Mouse (Mus musculus) neural tube, embryonic 13.5 days (tissue): ENCODE measurements around the gene Kcnk18. TPM values are rescaled to one million over a fixed set of nuclear protein-coding genes. Genes with fewer than 3 reads are reported as not detected.

ENCODE experiments used
- ATAC-seq: fragments of 200-750 bp; cut with Nextera tagmentation; 2 replicates; pipeline ENCODE4 v1.8.0; 2017; ENCODE audit warnings: low read depth, mild to moderate bottlenecking, moderate TSS enrichment, moderate library complexity
- H3K27ac ChIP-seq: fragments of 300-500 bp; sonication (generic); replicated peaks from 2 replicates; pipeline ENCODE4 v1.5.1; 2015; ENCODE audit warnings: moderate library complexity, mild to moderate bottlenecking, inconsistent platforms
- H3K27me3 ChIP-seq: fragments of 300-500 bp; sonication (generic); 2 replicates; pipeline ENCODE4 v1.6.1; 2015; ENCODE audit warnings: mild to moderate bottlenecking, inconsistent platforms
- H3K36me3 ChIP-seq: fragments of 300-500 bp; sonication (generic); 2 replicates; pipeline ENCODE4 v1.6.1; 2015; ENCODE audit warnings: mild to moderate bottlenecking, inconsistent platforms
- H3K4me1 ChIP-seq: fragments of 300-500 bp; sonication (generic); replicated peaks from 2 replicates; pipeline ENCODE4 v1.6.1; 2015; ENCODE audit warnings: inconsistent platforms
- H3K4me2 ChIP-seq: fragments of 300-500 bp; sonication (generic); 2 replicates; pipeline ENCODE4 v1.6.1; 2015; ENCODE audit warnings: inconsistent platforms, mild to moderate bottlenecking, moderate library complexity
- H3K4me3 ChIP-seq: fragments of 300-500 bp; sonication (generic); 2 replicates; pipeline ENCODE4 v1.5.1; 2015; ENCODE audit warnings: mild to moderate bottlenecking, inconsistent platforms
- H3K9ac ChIP-seq: fragments of 300-500 bp; sonication (generic); 2 replicates; pipeline ENCODE4 v1.6.1; 2015; ENCODE audit warnings: moderate library complexity, mild to moderate bottlenecking, inconsistent platforms
- H3K9me3 ChIP-seq: fragments of 300-500 bp; sonication (generic); 2 replicates; pipeline ENCODE4 v1.6.1; 2016; ENCODE audit warnings: inconsistent platforms
- WGBS: fragments of 180-500 bp; shearing (Covaris S2); methylation state at CpG from one replicate; pipeline ENCODE4 v1.1.7; 2015; 5-methylcytosine and 5-hydroxymethylcytosine counted together
- polyA plus RNA-seq: library from polyadenylated mRNA; unstranded; fragments of >200 nt; fragmentation: Nextera tagmentation; extraction: Ambion mirVana; gene quantifications from 2 replicates; pipeline ENCODE4 v1.2.1, GENCODE M21; 2015

Kcnk18 gene
- polyA plus RNA-seq, 1 experiment from 2014 or later = not detected

- no peak overlapping the region for H3K27ac ChIP-seq
- 93% methylated on average over 18 of the region's 18 CpGs for WGBS
- ATAC-seq = no peak
Observed at GRCm38 (mm10) chr19:59235001-59235400, 16.0 kb downstream of the Kcnk18 start.

GRCm38 (mm10) chr19:59236046-59236445 is 17.0 kb downstream of the Kcnk18 start:
- no peak for ATAC-seq
- Histone ChIP-seq H3K9ac (no peak overlapping the region), H3K4me3 (no peak overlapping the region), H3K4me2 (no peak overlapping the region), H3K27me3 (0 out of 2 replicates have a peak, but pooled peaks cover 7% of the 10 kb centered on the region), H3K9me3 (no peaks in the 10 kb centered on the region), H3K27ac (no peak overlapping the region), H3K4me1 (no peaks in the 10 kb centered on the region), H3K36me3 (no peaks in the 10 kb centered on the region)
- 83% methylated on average over 6 of the region's 6 CpGs for WGBS

More at GRCm38 (mm10) chr19:59235001-59235400, 16.0 kb downstream of the Kcnk18 start:
- no peaks in the 10 kb centered on the region for H3K36me3 ChIP-seq
- H3K4me3 ChIP-seq = no peak overlapping the region
- H3K9ac ChIP-seq = no peak overlapping the region
- H3K4me1 ChIP-seq = no peaks in the 10 kb centered on the region
- no peak overlapping the region for H3K4me2 ChIP-seq
- H3K9me3 ChIP-seq = no peaks in the 10 kb centered on the region
- H3K27me3 ChIP-seq = 0 out of 2 replicates have a peak, but pooled peaks cover 7% of the 10 kb centered on the region

- H3K27ac ChIP-seq = no peak overlapping the region
- H3K36me3 ChIP-seq = no peaks in the 10 kb centered on the region
- 83% methylated on average over 3 of the region's 3 CpGs for WGBS
Observed at GRCm38 (mm10) chr19:59238630-59239029, 19.6 kb downstream of the Kcnk18 start.

GRCm38 (mm10) chr19:59239124-59239817 is 20.3 kb downstream of the Kcnk18 start:
- H3K36me3 ChIP-seq = no peaks in the 10 kb centered on the region
- no peak overlapping the region for H3K27ac ChIP-seq
- H3K9ac ChIP-seq = no peak overlapping the region
- H3K4me1 ChIP-seq = no peaks in the 10 kb centered on the region
- 27% methylated on average over 17 of the region's 17 CpGs for WGBS
- H3K4me3 ChIP-seq = no peak overlapping the region
- H3K4me2 ChIP-seq = no peak overlapping the region
- 0 out of 2 replicates have a peak, but pooled peaks cover 7% of the 10 kb centered on the region for H3K27me3 ChIP-seq
- H3K9me3 ChIP-seq = no peaks in the 10 kb centered on the region
- peak; percentile 38; the same call in 1 of the 2 replicates for ATAC-seq

More at GRCm38 (mm10) chr19:59238630-59239029, 19.6 kb downstream of the Kcnk18 start:
- H3K9ac ChIP-seq = no peak overlapping the region
- no peak for ATAC-seq
- H3K4me3 ChIP-seq = no peak overlapping the region
- H3K4me1 ChIP-seq = no peaks in the 10 kb centered on the region
- H3K4me2 ChIP-seq = no peak overlapping the region
- 0 out of 2 replicates have a peak, but pooled peaks cover 7% of the 10 kb centered on the region for H3K27me3 ChIP-seq
- H3K9me3 ChIP-seq = no peaks in the 10 kb centered on the region

- no peaks in the 10 kb centered on the region for H3K36me3 ChIP-seq
- no peak overlapping the region for H3K4me3 ChIP-seq
- ATAC-seq = no peak
- 92% methylated on average over 4 of the region's 4 CpGs for WGBS
- 0 out of 2 replicates have a peak, but pooled peaks cover 7% of the 10 kb centered on the region for H3K27me3 ChIP-seq
- H3K4me2 ChIP-seq = no peak overlapping the region
- no peak overlapping the region for H3K9ac ChIP-seq
- no peaks in the 10 kb centered on the region for H3K4me1 ChIP-seq
- no peak overlapping the region for H3K27ac ChIP-seq
- no peaks in the 10 kb centered on the region for H3K9me3 ChIP-seq
Observed at GRCm38 (mm10) chr19:59241987-59242386, 23.0 kb downstream of the Kcnk18 start.

- Histone ChIP-seq H3K27ac (no peak overlapping the region), H3K9me3 (no peaks in the 10 kb centered on the region), H3K4me2 (no peak overlapping the region), H3K9ac (no peak overlapping the region), H3K27me3 (0 out of 2 replicates have a peak, but pooled peaks cover 7% of the 10 kb centered on the region), H3K36me3 (no peaks in the 10 kb centered on the region), H3K4me1 (no peaks in the 10 kb centered on the region), H3K4me3 (no peak overlapping the region)
- WGBS = 75% methylated on average over 2 of the region's 2 CpGs
- no peak for ATAC-seq
Observed at GRCm38 (mm10) chr19:59243057-59243456, 24.0 kb downstream of the Kcnk18 start.

- no peak overlapping the region for H3K9ac ChIP-seq
- no peaks in the 10 kb centered on the region for H3K4me1 ChIP-seq
- no peaks in the 10 kb centered on the region for H3K9me3 ChIP-seq
- no peak overlapping the region for H3K4me3 ChIP-seq
- ATAC-seq = no peak
- 88% methylated on average over 4 of the region's 4 CpGs for WGBS
- H3K4me2 ChIP-seq = no peak overlapping the region
- H3K27ac ChIP-seq = no peak overlapping the region
- H3K27me3 ChIP-seq = no peaks in the 10 kb centered on the region
- no peaks in the 10 kb centered on the region for H3K36me3 ChIP-seq
Observed at GRCm38 (mm10) chr19:59248144-59248543, 29.1 kb downstream of the Kcnk18 start.

GRCm38 (mm10) chr19:59248553-59249286 is 29.7 kb downstream of the Kcnk18 start:
- H3K9me3 ChIP-seq = no peaks in the 10 kb centered on the region
- no peak for ATAC-seq
- no peak overlapping the region for H3K4me2 ChIP-seq
- no peak overlapping the region for H3K4me3 ChIP-seq
- no peaks in the 10 kb centered on the region for H3K4me1 ChIP-seq
- H3K27ac ChIP-seq = no peak overlapping the region
- no peaks in the 10 kb centered on the region for H3K36me3 ChIP-seq
- H3K9ac ChIP-seq = no peak overlapping the region
- no peaks in the 10 kb centered on the region for H3K27me3 ChIP-seq
- 78% methylated on average over 11 of the region's 11 CpGs for WGBS

- Histone ChIP-seq H3K27me3 (no peaks in the 10 kb centered on the region), H3K4me2 (no peak overlapping the region), H3K9ac (no peak overlapping the region), H3K27ac (no peak overlapping the region), H3K9me3 (peaks cover 9% of the 10 kb centered on the region; the same call in 1 of the 2 replicates), H3K4me3 (no peak overlapping the region), H3K36me3 (no peaks in the 10 kb centered on the region), H3K4me1 (no peaks in the 10 kb centered on the region)
- no peak for ATAC-seq
- 68% methylated on average over 2 of the region's 2 CpGs for WGBS
Observed at GRCm38 (mm10) chr19:59252651-59253050, 33.6 kb downstream of the Kcnk18 start.

- Histone ChIP-seq H3K27me3 (peaks cover 38% of the 10 kb centered on the region), H3K4me1 (peaks cover 15% of the 10 kb centered on the region), H3K4me3 (no peak overlapping the region), H3K4me2 (no peak overlapping the region), H3K27ac (no peak overlapping the region), H3K36me3 (no peaks in the 10 kb centered on the region), H3K9me3 (peaks cover 9% of the 10 kb centered on the region; the same call in 1 of the 2 replicates), H3K9ac (no peak overlapping the region)
- no peak for ATAC-seq
- WGBS = 38% methylated on average over 5 of the region's 5 CpGs
Observed at GRCm38 (mm10) chr19:59259633-59260032, 40.6 kb downstream of the Kcnk18 start.

GRCm38 (mm10) chr19:59260718-59261442 is 41.9 kb downstream of the Kcnk18 start, which contains the start of gene Slc18a2:
Slc18a2 (plus strand) TSS chr19:59260896.
- under 1% methylated on average over 55 of the region's 55 CpGs for WGBS
- peaks cover 38% of the 10 kb centered on the region for H3K27me3 ChIP-seq
- peak; percentile 84; the same call in 1 of the 2 replicates for ATAC-seq
- peak within 1 kb of the TSS; percentile 45 for H3K4me3 ChIP-seq
- peaks cover 21% of the 10 kb centered on the region for H3K4me1 ChIP-seq
- H3K9ac ChIP-seq = peak within 1 kb of the TSS; percentile 63
- H3K4me2 ChIP-seq = peak within 1 kb of the TSS; percentile 84
- peaks cover 9% of the 10 kb centered on the region; the same call in 1 of the 2 replicates for H3K9me3 ChIP-seq
- H3K27ac ChIP-seq = no peak within 1 kb of the TSS
- H3K36me3 ChIP-seq = no peaks in the 10 kb centered on the region
